Mouse (Mus musculus): ENCODE measurements around the gene Mok. TPM values are rescaled to one million over a fixed set of nuclear protein-coding genes. Genes with fewer than 3 reads are reported as not detected.

Mok gene
- polyA plus RNA-seq, 1 experiment from 2014 or later: 0.51 TPM

DNA sequence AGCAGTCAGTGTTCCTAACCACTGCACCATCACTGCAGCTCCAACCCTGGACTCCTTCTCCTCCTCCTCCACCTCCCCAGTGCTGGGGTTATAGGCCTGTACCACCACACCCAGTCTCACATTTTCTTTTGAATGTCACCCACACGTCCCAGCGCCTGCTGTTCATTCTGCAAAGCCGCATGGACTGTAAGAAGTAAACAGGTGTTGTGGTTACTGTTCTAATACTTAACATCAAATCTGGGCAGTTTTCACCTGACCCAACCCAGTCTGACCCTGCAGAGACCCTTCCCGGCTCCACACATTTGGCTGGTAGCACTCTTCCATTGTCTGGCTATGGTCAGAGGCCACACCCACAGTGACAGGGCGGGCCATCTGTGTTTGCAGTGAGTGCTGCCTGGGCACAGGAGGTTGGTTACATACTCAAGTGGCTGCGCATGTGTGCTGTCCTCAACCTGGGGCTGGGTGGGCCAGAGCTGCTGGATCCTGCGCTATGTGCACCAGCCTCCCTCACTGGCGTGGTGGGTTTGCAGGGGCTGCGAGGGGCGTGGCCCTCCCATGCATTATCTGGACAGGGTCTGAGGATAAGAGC, 38.8 kb downstream of the Mok start:
- 75% methylated on average over 10 of the region's 10 CpGs for WGBS (ENCODE audit: insufficient replicate concordance)
- Histone ChIP-seq H3K9ac (no peak overlapping the region), H3K27ac (no peak overlapping the region)

DNA sequence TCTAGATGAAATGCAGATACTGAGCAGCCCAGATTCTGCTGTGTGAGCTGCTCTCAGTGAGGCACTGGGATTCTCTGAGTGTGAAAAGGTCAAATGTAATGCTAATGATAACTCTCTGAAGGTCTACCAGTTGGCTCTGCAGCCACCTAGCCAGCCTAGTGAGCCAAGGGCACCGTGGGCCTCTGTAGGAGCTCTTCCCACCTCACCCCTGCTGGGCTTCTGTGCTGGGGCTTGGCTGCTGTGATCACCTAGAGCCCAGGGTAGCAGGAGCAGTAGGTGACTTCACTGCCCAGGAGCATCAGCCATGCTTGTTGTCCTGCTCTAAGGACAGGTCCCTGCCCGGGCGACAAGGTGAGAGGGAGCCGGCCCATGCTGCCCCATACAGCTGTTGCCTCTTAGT, 41.5 kb downstream of the Mok start:
- no peak overlapping the region for H3K27ac ChIP-seq
- no peaks in the 10 kb centered on the region for H3K27me3 ChIP-seq (replicated peaks)
- peaks cover 6% of the 10 kb centered on the region for H3K36me3 ChIP-seq
- peaks cover 25% of the 10 kb centered on the region for H3K4me1 ChIP-seq
- H3K9ac ChIP-seq: no peak overlapping the region
- H3K9me3 ChIP-seq (replicated peaks): no peaks in the 10 kb centered on the region
- no peak for ATAC-seq
- WGBS (ENCODE audit: insufficient replicate concordance): 88% methylated on average over 4 of the region's 4 CpGs
- H3K4me3 ChIP-seq: no peak overlapping the region
- H3K4me2 ChIP-seq: no peak overlapping the region

More for the DNA sequence above, 38.8 kb downstream of the Mok start:
- peaks cover 8% of the 10 kb centered on the region for H3K36me3 ChIP-seq
- H3K4me1 ChIP-seq: peaks cover 20% of the 10 kb centered on the region
- H3K4me3 ChIP-seq: no peak overlapping the region
- no peak overlapping the region for H3K4me2 ChIP-seq
- no peak for ATAC-seq
- H3K9me3 ChIP-seq (replicated peaks): no peaks in the 10 kb centered on the region
- H3K27me3 ChIP-seq (replicated peaks): no peaks in the 10 kb centered on the region

DNA sequence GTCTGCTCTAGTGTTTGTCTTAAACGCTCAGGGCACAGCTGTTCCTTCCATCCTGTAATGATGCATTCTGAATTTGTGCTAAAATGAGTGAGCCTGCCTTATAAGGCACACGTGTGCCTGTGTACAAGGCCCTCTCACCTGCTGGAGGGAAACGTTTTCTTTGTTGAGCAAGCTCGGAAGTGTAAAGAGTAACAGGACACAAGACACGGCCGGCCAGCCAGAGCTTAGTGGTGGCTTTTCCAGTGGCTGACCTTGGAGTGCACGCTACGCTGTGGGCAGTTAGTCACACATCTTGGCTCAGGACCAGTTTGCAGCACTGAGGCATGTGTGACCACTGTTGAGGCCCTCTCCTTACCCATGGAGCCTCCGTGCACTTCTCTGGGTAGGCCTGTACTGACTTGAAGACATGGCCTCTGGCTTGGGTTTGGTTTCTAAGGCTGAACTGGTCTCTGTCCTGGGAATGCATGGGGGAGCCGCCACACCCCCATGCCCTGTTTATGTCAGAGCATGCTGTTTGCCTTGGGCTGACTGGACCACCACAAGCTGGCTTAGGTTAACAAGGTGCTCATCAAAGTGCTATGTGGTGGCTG, 42.8 kb downstream of the Mok start:
- ATAC-seq: no peak
- no peaks in the 10 kb centered on the region for H3K9me3 ChIP-seq (replicated peaks)
- H3K4me3 ChIP-seq: no peak overlapping the region
- H3K27ac ChIP-seq: no peak overlapping the region
- peaks cover 25% of the 10 kb centered on the region for H3K4me1 ChIP-seq
- WGBS (ENCODE audit: insufficient replicate concordance): 83% methylated on average over 10 of the region's 10 CpGs
- no peaks in the 10 kb centered on the region for H3K27me3 ChIP-seq (replicated peaks)
- no peak overlapping the region for H3K9ac ChIP-seq
- peaks cover 18% of the 10 kb centered on the region for H3K36me3 ChIP-seq
- no peak overlapping the region for H3K4me2 ChIP-seq

DNA sequence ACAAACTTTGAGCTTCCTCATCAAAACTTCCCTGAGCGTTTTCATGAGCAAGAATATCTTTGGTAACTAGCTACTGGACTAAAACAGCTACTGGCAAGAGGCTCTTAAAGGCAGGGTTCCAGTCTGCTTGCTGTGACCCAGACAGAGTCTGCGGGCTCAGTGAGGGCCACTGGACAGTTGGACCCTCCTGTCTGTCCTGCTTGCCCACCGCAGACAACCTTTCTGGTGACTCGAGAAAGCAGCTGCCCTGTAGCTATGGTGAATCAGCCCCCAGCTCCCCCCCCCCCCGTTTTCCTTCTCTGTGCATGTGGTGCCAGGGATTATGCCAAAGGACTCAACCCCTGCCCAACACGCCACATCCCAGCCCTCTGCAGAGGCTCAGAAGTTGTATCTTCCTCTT, 43.5 kb downstream of the Mok start:
- Histone ChIP-seq H3K9me3 (replicated peaks) (no peaks in the 10 kb centered on the region), H3K9ac (no peak overlapping the region), H3K4me2 (no peak overlapping the region), H3K4me1 (peaks cover 22% of the 10 kb centered on the region), H3K4me3 (no peak overlapping the region), H3K27me3 (replicated peaks) (no peaks in the 10 kb centered on the region), H3K27ac (no peak overlapping the region), H3K36me3 (peaks cover 24% of the 10 kb centered on the region)
- WGBS (ENCODE audit: insufficient replicate concordance): 80% methylated on average over 6 of the region's 6 CpGs
- ATAC-seq: no peak

DNA sequence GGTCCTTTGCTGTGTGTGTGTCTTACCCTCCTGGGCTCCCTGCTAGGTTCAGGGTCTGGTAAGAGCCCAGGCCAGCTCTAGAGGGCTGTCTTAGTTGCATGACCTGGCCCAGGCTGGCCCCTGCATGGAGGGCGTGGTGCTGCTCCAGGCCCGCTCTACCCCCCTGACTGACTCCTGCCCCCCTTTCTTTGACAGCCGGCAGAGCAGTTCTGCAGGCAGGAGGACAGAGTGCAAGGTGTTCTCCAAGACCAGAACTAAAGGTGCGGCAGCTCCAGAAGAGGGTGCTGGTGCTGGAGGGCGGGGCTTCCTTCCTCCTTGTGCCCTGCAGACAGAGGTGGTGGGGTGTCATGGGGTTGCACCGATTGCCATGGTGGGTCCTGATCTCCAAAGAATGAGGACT, 44.0 kb downstream of the Mok start:
- Histone ChIP-seq H3K9ac (no peak overlapping the region), H3K4me1 (peaks cover 17% of the 10 kb centered on the region), H3K36me3 (peaks cover 24% of the 10 kb centered on the region), H3K4me2 (no peak overlapping the region), H3K27me3 (replicated peaks) (no peaks in the 10 kb centered on the region), H3K27ac (no peak overlapping the region), H3K4me3 (no peak overlapping the region), H3K9me3 (replicated peaks) (no peaks in the 10 kb centered on the region)
- no peak for ATAC-seq
- 65% methylated on average over 6 of the region's 6 CpGs for WGBS (ENCODE audit: insufficient replicate concordance)

DNA sequence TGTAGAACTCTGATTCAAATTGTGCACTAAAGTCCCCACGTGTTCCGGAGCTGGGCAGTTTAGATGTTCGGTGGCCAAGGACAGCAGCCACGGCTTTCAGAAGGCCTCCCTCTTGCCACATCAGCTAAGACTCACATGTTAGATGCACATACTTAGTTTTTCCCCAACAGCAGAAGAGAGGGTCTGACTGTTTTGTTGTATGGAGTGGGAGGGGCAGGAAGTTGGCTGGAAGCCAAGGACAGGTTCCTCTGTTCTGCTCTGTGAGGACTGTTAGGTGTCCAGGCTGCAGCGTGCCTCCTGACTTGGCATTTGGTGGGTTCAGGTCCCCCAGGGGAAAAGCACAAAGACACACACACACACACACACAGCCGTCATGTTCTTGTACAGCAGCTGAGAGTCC, 45.7 kb downstream of the Mok start:
- Histone ChIP-seq H3K9me3 (replicated peaks) (no peaks in the 10 kb centered on the region), H3K4me2 (no peak overlapping the region), H3K4me3 (no peak overlapping the region), H3K4me1 (0 out of 2 replicates have a peak, but pooled peaks cover 10% of the 10 kb centered on the region), H3K27me3 (replicated peaks) (no peaks in the 10 kb centered on the region), H3K9ac (no peak overlapping the region), H3K36me3 (peaks cover 28% of the 10 kb centered on the region), H3K27ac (no peak overlapping the region)
- no peak for ATAC-seq
- WGBS (ENCODE audit: insufficient replicate concordance): 83% methylated on average over 6 of the region's 6 CpGs

DNA sequence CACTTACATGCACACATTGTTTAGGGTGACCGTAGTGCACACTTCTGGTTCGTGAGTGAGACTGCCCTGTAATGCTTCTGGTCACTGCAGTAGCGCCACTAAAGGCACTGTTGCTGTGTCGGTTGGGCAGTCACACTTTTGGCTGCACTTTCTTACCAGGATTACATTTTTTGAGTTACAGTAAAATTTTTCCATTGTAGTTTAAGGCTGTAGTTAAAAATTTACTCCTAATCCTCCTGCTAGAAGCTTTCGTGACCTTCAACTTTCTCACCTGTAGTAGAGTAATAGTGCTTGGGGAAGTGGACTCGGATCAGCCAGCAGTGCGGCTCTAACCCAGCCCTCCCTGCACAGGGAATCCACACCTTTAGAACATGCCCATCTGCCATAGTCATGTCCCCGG, 49.7 kb downstream of the Mok start:
- Histone ChIP-seq H3K9ac (no peak overlapping the region), H3K9me3 (replicated peaks) (no peaks in the 10 kb centered on the region), H3K27me3 (replicated peaks) (no peaks in the 10 kb centered on the region), H3K4me2 (no peak overlapping the region), H3K36me3 (peaks cover 30% of the 10 kb centered on the region), H3K27ac (no peak overlapping the region), H3K4me3 (no peak overlapping the region), H3K4me1 (no peaks in the 10 kb centered on the region)
- ATAC-seq: no peak
- WGBS (ENCODE audit: insufficient replicate concordance): 88% methylated on average over 8 of the region's 8 CpGs

DNA sequence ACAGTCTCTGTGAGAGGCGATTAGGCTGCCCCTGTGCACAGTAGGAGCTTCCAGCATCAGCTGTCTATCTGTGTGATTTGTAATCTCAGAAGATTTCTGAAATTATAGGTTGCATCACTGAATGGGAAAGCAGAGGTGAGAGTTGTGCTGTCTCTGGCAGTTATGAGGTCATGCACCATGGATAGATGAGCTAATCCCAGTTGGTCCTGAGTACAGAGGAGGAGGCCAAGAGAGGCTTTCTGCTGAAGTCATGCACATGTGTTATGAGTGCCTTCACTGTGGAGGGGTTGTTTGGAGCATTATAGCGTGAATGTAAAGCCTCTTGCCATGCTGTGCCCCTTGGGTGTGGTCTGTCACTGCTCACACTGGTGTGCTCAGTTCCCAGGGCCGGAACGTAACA, 50.2 kb downstream of the Mok start:
- Histone ChIP-seq H3K4me1 (no peaks in the 10 kb centered on the region), H3K27ac (no peak overlapping the region), H3K27me3 (replicated peaks) (no peaks in the 10 kb centered on the region), H3K36me3 (peaks cover 30% of the 10 kb centered on the region), H3K9me3 (replicated peaks) (no peaks in the 10 kb centered on the region), H3K9ac (no peak overlapping the region), H3K4me2 (no peak overlapping the region), H3K4me3 (no peak overlapping the region)
- ATAC-seq: no peak
- WGBS (ENCODE audit: insufficient replicate concordance): 86% methylated on average over 4 of the region's 4 CpGs

DNA sequence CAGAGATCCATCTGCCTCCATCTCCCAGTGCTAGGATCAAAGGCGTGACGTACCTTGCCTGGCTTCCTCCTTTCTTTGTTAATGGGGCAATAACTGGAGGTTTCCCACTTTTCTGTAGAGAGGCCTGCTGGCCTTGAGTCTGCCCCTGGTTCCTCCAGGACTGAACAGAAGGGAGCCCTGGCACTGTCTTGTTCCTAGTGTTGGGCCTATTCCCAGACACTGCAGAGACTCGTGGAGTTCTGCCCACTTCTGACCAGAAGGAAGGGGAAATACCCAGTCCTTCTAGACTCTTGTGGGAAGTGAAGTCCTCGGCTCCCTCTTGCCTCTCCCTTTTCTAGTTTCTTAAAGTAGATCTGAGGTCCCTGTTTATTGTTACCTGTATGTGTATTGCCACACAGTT, 54.5 kb downstream of the Mok start:
- Histone ChIP-seq H3K4me1 (peaks cover 18% of the 10 kb centered on the region), H3K9me3 (replicated peaks) (no peaks in the 10 kb centered on the region), H3K4me3 (no peak overlapping the region), H3K4me2 (no peak overlapping the region), H3K27ac (no peak overlapping the region), H3K36me3 (peaks cover 31% of the 10 kb centered on the region), H3K9ac (no peak overlapping the region), H3K27me3 (replicated peaks) (no peaks in the 10 kb centered on the region)
- ATAC-seq: no peak
- 71% methylated on average over 4 of the region's 4 CpGs for WGBS (ENCODE audit: insufficient replicate concordance)

DNA sequence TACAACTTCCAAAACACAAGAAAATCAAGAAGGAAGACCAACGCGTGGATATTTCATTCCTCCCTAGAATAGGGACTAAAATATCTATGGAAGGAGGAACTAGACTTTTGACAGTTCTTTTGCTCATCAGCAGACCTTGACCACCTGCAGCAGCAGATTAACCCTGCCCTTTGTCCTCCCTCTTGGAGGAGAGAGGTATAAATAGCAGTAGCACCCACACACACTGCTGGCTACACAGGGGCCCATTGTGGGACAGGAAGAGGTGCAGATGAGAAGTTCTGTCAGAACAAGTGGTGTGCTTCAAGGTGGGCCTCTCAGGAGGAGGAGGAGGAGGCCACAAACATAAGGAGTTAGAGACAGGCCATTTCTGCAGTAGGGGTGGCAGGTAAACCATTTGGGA, 56.5 kb downstream of the Mok start:
- no peaks in the 10 kb centered on the region for H3K27me3 ChIP-seq (replicated peaks)
- no peak overlapping the region for H3K9ac ChIP-seq
- H3K9me3 ChIP-seq (replicated peaks): no peaks in the 10 kb centered on the region
- H3K27ac ChIP-seq: no peak overlapping the region
- 90% methylated on average over 2 of the region's 2 CpGs for WGBS (ENCODE audit: insufficient replicate concordance)
- no peak overlapping the region for H3K4me3 ChIP-seq
- no peak for ATAC-seq
- H3K36me3 ChIP-seq: peaks cover 44% of the 10 kb centered on the region
- H3K4me1 ChIP-seq: peaks cover 26% of the 10 kb centered on the region
- no peak overlapping the region for H3K4me2 ChIP-seq

DNA sequence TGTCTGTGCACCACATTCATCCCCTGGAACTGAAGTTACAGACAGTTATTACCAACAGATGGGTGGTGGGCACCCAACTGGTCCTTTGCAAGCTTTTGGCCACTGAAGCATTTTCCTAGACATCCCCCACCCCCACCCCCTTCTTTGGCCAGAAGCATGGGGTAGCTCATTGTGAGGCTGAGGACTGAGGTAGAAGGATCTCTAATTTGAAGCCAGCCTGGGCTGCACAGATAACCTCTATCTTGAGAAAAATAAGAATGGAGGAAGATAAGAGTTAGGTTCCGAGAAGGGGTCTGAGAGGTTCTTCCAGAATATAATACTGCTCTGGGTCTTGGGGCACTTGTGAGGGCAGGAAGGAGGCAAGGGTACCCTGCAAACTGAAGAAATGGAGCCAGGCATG, 58.5 kb downstream of the Mok start:
- Histone ChIP-seq H3K36me3 (peaks cover 45% of the 10 kb centered on the region), H3K4me2 (peak overlapping the region; percentile 4), H3K4me1 (peaks cover 42% of the 10 kb centered on the region), H3K9me3 (replicated peaks) (no peaks in the 10 kb centered on the region), H3K27me3 (replicated peaks) (no peaks in the 10 kb centered on the region), H3K27ac (no peak overlapping the region), H3K4me3 (no peak overlapping the region), H3K9ac (no peak overlapping the region)
- ATAC-seq: peak; percentile 78
- 22% methylated on average over 1 of the region's 1 CpGs for WGBS (ENCODE audit: insufficient replicate concordance)

DNA sequence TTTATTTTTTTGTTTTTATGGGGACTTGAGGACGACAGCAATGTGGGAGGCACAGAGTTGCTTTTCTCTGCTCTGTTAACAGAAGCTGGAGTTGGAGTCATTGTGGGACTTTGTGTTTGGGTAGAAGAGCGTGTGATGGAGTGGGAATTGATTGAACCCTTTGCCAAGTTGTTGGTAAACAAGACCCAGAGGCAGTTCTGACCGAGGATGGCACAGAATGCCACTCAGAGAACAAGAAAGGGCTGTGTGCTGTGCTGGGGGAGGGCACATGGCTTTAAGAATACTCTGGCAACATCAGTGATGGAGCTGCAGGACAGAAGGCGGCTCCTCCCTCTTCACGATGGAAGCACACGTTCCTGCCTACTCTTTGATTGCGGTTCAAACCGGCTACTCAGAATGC, 59.6 kb downstream of the Mok start:
- no peak for ATAC-seq
- no peaks in the 10 kb centered on the region for H3K27me3 ChIP-seq (replicated peaks)

DNA sequence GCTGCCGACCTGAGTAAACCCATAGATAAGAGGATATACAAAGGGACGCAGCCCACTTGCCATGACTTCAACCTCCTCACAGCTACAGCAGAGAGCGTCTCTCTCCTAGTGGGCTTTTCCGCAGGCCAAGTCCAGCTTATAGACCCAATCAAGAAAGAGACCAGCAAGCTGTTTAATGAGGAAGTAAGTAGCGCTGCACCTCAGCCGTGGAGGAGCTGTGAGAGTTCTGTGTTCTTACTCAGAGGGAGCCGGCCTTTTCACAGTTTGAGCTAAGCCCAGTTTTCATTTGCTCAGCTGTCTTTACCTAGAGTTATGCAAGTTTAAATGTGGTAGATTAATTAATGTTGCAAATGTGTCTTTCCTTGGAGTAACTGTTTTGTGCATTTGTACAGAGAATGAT, 61.4 kb downstream of the Mok start:
- Histone ChIP-seq H3K9ac (no peak overlapping the region), H3K4me1 (peaks cover 62% of the 10 kb centered on the region), H3K4me2 (no peak overlapping the region), H3K27ac (no peak overlapping the region), H3K36me3 (peaks cover 35% of the 10 kb centered on the region), H3K27me3 (replicated peaks) (no peaks in the 10 kb centered on the region), H3K9me3 (replicated peaks) (no peaks in the 10 kb centered on the region), H3K4me3 (no peak overlapping the region)
- WGBS (ENCODE audit: insufficient replicate concordance): 58% methylated on average over 7 of the region's 7 CpGs
- ATAC-seq: no peak

More for the DNA sequence above, 59.6 kb downstream of the Mok start:
- H3K4me1 ChIP-seq: peaks cover 52% of the 10 kb centered on the region
- H3K4me3 ChIP-seq: no peak overlapping the region
- no peak overlapping the region for H3K4me2 ChIP-seq
- H3K9me3 ChIP-seq (replicated peaks): no peaks in the 10 kb centered on the region
- 77% methylated on average over 8 of the region's 8 CpGs for WGBS (ENCODE audit: insufficient replicate concordance)
- H3K27ac ChIP-seq: no peak overlapping the region
- peaks cover 42% of the 10 kb centered on the region for H3K36me3 ChIP-seq
- H3K9ac ChIP-seq: no peak overlapping the region

All from liver, embryonic 12.5 days (tissue).